ENCODE assay signal across 22 mouse cellular contexts in genomic region chr5:133027590-133027989, GRCm38 (mm10).
A peak's percentile ranks its signal among the peaks of the same experiment; 100 is the strongest.
DNase-seq lines count a peak whose midpoint lies in the region; ATAC-seq and TF ChIP-seq lines count a peak whose summit lies in the region.
"Had no signal": no experiment of that assay in that cellular context is flagged by ENCODE, and none has a peak within 500 bp of the region (broad histone marks: within the 10 kb centered on the region; RNA-seq: fewer than 3 reads in every experiment).

No protein-coding gene starts in this region.

- H3K9ac ChIP-seq in limb, embryonic 11.5 days (ENCODE audit: low read length), result no peak overlapping the region
- H3K9ac ChIP-seq: forebrain, embryonic 15.5 days; heart, embryonic 15.5 days; hindbrain, embryonic 12.5 days; neural tube, embryonic 12.5 days; stomach, embryonic 15.5 days had no signal

- no peaks in the 10 kb centered on the region for H3K79me2 ChIP-seq in C2C12 (ENCODE audit: control insufficient read depth, insufficient read depth)

- intact Hi-C loops in heart, postnatal 10 days (cut with DNase I), result no loop called here

- no peaks in the 10 kb centered on the region for H3K36me3 ChIP-seq in limb, embryonic 11.5 days (ENCODE audit: control insufficient read depth, insufficient read depth, low read length)
- H3K36me3 ChIP-seq in limb, embryonic 10.5 days, result no peaks in the 10 kb centered on the region
- H3K36me3 ChIP-seq in C2C12 (ENCODE audit: control insufficient read depth, insufficient read depth), result no peaks in the 10 kb centered on the region
- H3K36me3 ChIP-seq: forebrain, embryonic 15.5 days; heart, embryonic 15.5 days; hindbrain, embryonic 12.5 days; neural tube, embryonic 12.5 days; stomach, embryonic 15.5 days had no signal

- no peak for ATAC-seq in limb, embryonic 11.5 days (ENCODE audit: insufficient number of reproducible peaks, low FRiP score, low TSS enrichment, low read depth)
- ATAC-seq in Patski, result no peak
- ATAC-seq: forebrain, embryonic 15.5 days had no signal

- H3K9me3 ChIP-seq in limb, embryonic 11.5 days (ENCODE audit: control insufficient read depth, low read length), result peaks cover 5% of the 10 kb centered on the region; the same call in 1 of the 2 replicates
- no peaks in the 10 kb centered on the region for H3K9me3 ChIP-seq in limb, embryonic 10.5 days (replicated peaks)
- H3K9me3 ChIP-seq: neural tube, embryonic 12.5 days; stomach, embryonic 15.5 days had no signal

- no peaks in the 10 kb centered on the region for H3K79me3 ChIP-seq in C2C12 (ENCODE audit: low read depth)

- H3K27me3 ChIP-seq in limb, embryonic 11.5 days (ENCODE audit: control insufficient read depth, insufficient read depth, low read length), result no peaks in the 10 kb centered on the region
- no peaks in the 10 kb centered on the region for H3K27me3 ChIP-seq in limb, embryonic 10.5 days (ENCODE audit: low read depth, poor library complexity, severe bottlenecking)
- H3K27me3 ChIP-seq in C2C12 (ENCODE audit: control insufficient read depth, insufficient read depth, insufficient read length) (no peaks in the 10 kb centered on the region), Patski (no peaks in the 10 kb centered on the region)
- H3K27me3 ChIP-seq: forebrain, embryonic 15.5 days; heart, embryonic 15.5 days; hindbrain, embryonic 12.5 days; neural tube, embryonic 12.5 days; stomach, embryonic 15.5 days had no signal

- H3K4me3 ChIP-seq in limb, embryonic 11.5 days (ENCODE audit: low read depth, low read length), result no peak overlapping the region
- no peak overlapping the region for H3K4me3 ChIP-seq in limb, embryonic 10.5 days
- no peak overlapping the region for H3K4me3 ChIP-seq in C2C12 (ENCODE audit: insufficient read depth, poor library complexity, severe bottlenecking)
- H3K4me3 ChIP-seq: erythroblast, embryonic 14.5 days; forebrain, embryonic 15.5 days; gastrocnemius, adult 2 months; heart, embryonic 15.5 days; hindbrain, embryonic 12.5 days; neural tube, embryonic 12.5 days; stomach, embryonic 15.5 days had no signal

- no peak for TF ChIP-seq CTCF in C2C12 (IDR thresholded peaks at IDR 0.05; ENCODE audit: control insufficient read depth, insufficient read depth, insufficient read length)
- TF ChIP-seq CTCF in Patski (IDR thresholded peaks at IDR 0.05), result peak; percentile 18

- in situ Hi-C loops in Patski (cut with MboI; ENCODE audit: low pct_unique_long_range_greater_than_20kb), result no loop called here

- no peak overlapping the region for H3ac ChIP-seq in C2C12 (ENCODE audit: control insufficient read depth, insufficient read length, low read depth)

- WGBS in limb, embryonic 11.5 days, result 91% methylated on average over 4 of the region's 4 CpGs
- whole genome bisulfite sequencing in limb, embryonic 10.5 days, result 89% methylated on average over 4 of the region's 4 CpGs

- POLR2A ChIA-PET in Patski (lab: Charles Lee), result no interaction called here

- CTCF ChIA-PET in Patski (lab: Charles Lee), result no interaction called here

- no peak overlapping the region for H3K27ac ChIP-seq in limb, embryonic 11.5 days (replicated peaks; ENCODE audit: low read depth, low read length)
- H3K27ac ChIP-seq in limb, embryonic 10.5 days, result no peak overlapping the region
- H3K27ac ChIP-seq: forebrain, embryonic 15.5 days; gastrocnemius, adult 2 months; heart, embryonic 15.5 days; hindbrain, embryonic 12.5 days; neural tube, embryonic 12.5 days; stomach, embryonic 15.5 days had no signal

- peak; percentile 50 for DNase-seq in heart, adult 11 months
- DNase-seq in heart, postnatal 10 days, result no peak
- peak; percentile 24 for DNase-seq in limb, embryonic 11.5 days (ENCODE audit: low spot score)
- DNase-seq in limb, embryonic 10.5 days (ENCODE audit: low spot score), result no peak
- no peak for DNase-seq in Patski (ENCODE audit: low read depth, low spot score)
- DNase-seq in spleen, postnatal 10 days (ENCODE audit: low spot score in 2 of 2), result no peak
- no peak for DNase-seq in right cerebral cortex, postnatal 4 days
- DNase-seq: adrenal gland, adult 2 months; cerebellum, adult 11-12 months; gastrocnemius, adult 2 months; kidney, adult 11 months; kidney, postnatal 25 days; lung, postnatal 10 days; spleen, adult 18-20 months; thymus, postnatal 25 days had no signal

- H3K4me1 ChIP-seq in limb, embryonic 11.5 days (ENCODE audit: control insufficient read depth, insufficient read depth, low read length), result no peaks in the 10 kb centered on the region
- no peaks in the 10 kb centered on the region for H3K4me1 ChIP-seq in limb, embryonic 10.5 days
- H3K4me1 ChIP-seq: forebrain, embryonic 15.5 days; heart, embryonic 15.5 days; hindbrain, embryonic 12.5 days; neural tube, embryonic 12.5 days; stomach, embryonic 15.5 days had no signal

- H3K4me2 ChIP-seq in limb, embryonic 11.5 days (ENCODE audit: low read depth, severe bottlenecking), result no peak overlapping the region
- H3K4me2 ChIP-seq: forebrain, embryonic 15.5 days; heart, embryonic 15.5 days; hindbrain, embryonic 12.5 days; neural tube, embryonic 12.5 days; stomach, embryonic 15.5 days had no signal

TF ChIP-seq in C2C12, 6 proteins besides CTCF, POLR2A, EP300 and RAD21:
- TF ChIP-seq CEBPB (IDR thresholded peaks at IDR 0.05; ENCODE audit: low read depth) (peak; percentile 16), MAX (IDR thresholded peaks at IDR 0.05) (no peak)

Comparison
In these comparisons a context has a peak if more than half of its experiments do, and no peak if none do; other contexts are left out.
1. DNase-seq: peak in heart, adult 11 months (single experiment) and limb, embryonic 11.5 days (single experiment); none in heart, postnatal 10 days (0 of 2), limb, embryonic 10.5 days (single experiment), Patski (single experiment), spleen, postnatal 10 days (0 of 2) and right cerebral cortex, postnatal 4 days (single experiment).